ENCODE assay signal across 20 mouse cellular contexts in the genomic region with DNA sequence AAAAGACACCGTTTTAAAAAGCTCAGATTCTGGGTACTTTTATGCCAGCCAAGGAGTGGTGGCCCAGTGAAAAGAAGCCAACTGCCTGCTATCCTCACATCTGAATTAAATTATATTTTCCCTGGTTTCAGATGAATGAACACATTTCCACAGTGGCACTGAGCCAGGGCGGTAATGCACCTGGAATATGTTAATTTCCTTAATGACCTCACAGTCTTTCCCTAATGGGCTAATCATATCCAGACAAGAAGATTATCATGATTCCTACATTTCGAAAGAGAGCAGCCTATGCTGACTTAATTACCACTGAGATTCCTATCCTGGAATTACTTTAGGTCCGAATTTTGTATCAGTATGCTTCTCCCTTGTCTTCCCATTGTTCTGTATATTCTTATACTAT.
DNase-seq lines count a peak whose midpoint lies in the region; ATAC-seq and TF ChIP-seq lines count a peak whose summit lies in the region.
"Had no signal": no experiment of that assay in that cellular context is flagged by ENCODE, and none has a peak within 500 bp of the region (broad histone marks: within the 10 kb centered on the region; RNA-seq: fewer than 3 reads in every experiment).

No protein-coding gene starts in this region.

- H3K4me1 ChIP-seq in midbrain, embryonic 13.5 days (replicated peaks), result 0 out of 2 replicates have a peak, but pooled peaks cover 5% of the 10 kb centered on the region
- 0 out of 2 replicates have a peak, but pooled peaks cover 3% of the 10 kb centered on the region for H3K4me1 ChIP-seq in midbrain, embryonic 10.5 days
- peaks cover 34% of the 10 kb centered on the region for H3K4me1 ChIP-seq in embryonic facial prominence, embryonic 13.5 days
- H3K4me1 ChIP-seq in forebrain, embryonic 15.5 days, result peaks cover 7% of the 10 kb centered on the region
- peaks cover 4% of the 10 kb centered on the region; the same call in 1 of the 2 replicates for H3K4me1 ChIP-seq in midbrain, embryonic 15.5 days
- no peaks in the 10 kb centered on the region for H3K4me1 ChIP-seq in lung, postnatal 0 days (ENCODE audit: insufficient read depth, low read depth, low read length)

- no peak for TF ChIP-seq CTCF in lung, postnatal 0 days (IDR thresholded peaks at IDR 0.05)

- no peaks in the 10 kb centered on the region for H3K27me3 ChIP-seq in midbrain, embryonic 13.5 days
- H3K27me3 ChIP-seq in midbrain, embryonic 10.5 days (ENCODE audit: low read depth, poor library complexity, severe bottlenecking), result no peaks in the 10 kb centered on the region
- no peaks in the 10 kb centered on the region for H3K27me3 ChIP-seq in embryonic facial prominence, embryonic 13.5 days
- no peaks in the 10 kb centered on the region for H3K27me3 ChIP-seq in forebrain, embryonic 15.5 days
- H3K27me3 ChIP-seq in midbrain, embryonic 15.5 days (replicated peaks), result no peaks in the 10 kb centered on the region
- no peaks in the 10 kb centered on the region for H3K27me3 ChIP-seq in lung, postnatal 0 days (replicated peaks; ENCODE audit: insufficient read depth, low read length)
- H3K27me3 ChIP-seq: limb, embryonic 13.5 days; Patski had no signal

- H3K36me3 ChIP-seq in midbrain, embryonic 13.5 days, result no peaks in the 10 kb centered on the region
- H3K36me3 ChIP-seq in midbrain, embryonic 10.5 days, result no peaks in the 10 kb centered on the region
- no peaks in the 10 kb centered on the region for H3K36me3 ChIP-seq in embryonic facial prominence, embryonic 13.5 days
- H3K36me3 ChIP-seq in forebrain, embryonic 15.5 days, result no peaks in the 10 kb centered on the region
- H3K36me3 ChIP-seq in midbrain, embryonic 15.5 days (replicated peaks), result no peaks in the 10 kb centered on the region
- no peaks in the 10 kb centered on the region for H3K36me3 ChIP-seq in lung, postnatal 0 days (ENCODE audit: insufficient read depth, low read length)
- H3K36me3 ChIP-seq: limb, embryonic 13.5 days had no signal

- no peak overlapping the region for H3K9ac ChIP-seq in midbrain, embryonic 13.5 days (replicated peaks)
- no peak overlapping the region for H3K9ac ChIP-seq in embryonic facial prominence, embryonic 13.5 days
- H3K9ac ChIP-seq in forebrain, embryonic 15.5 days (replicated peaks), result no peak overlapping the region
- no peak overlapping the region for H3K9ac ChIP-seq in midbrain, embryonic 15.5 days
- H3K9ac ChIP-seq in lung, postnatal 0 days (replicated peaks; ENCODE audit: low read depth), result no peak overlapping the region
- H3K9ac ChIP-seq: limb, embryonic 13.5 days had no signal

- no peaks in the 10 kb centered on the region for H3K9me3 ChIP-seq in midbrain, embryonic 13.5 days
- H3K9me3 ChIP-seq in midbrain, embryonic 10.5 days (replicated peaks), result no peaks in the 10 kb centered on the region
- no peaks in the 10 kb centered on the region for H3K9me3 ChIP-seq in embryonic facial prominence, embryonic 13.5 days
- H3K9me3 ChIP-seq in forebrain, embryonic 15.5 days, result no peaks in the 10 kb centered on the region
- no peaks in the 10 kb centered on the region for H3K9me3 ChIP-seq in midbrain, embryonic 15.5 days
- H3K9me3 ChIP-seq in lung, postnatal 0 days (ENCODE audit: low read length), result no peaks in the 10 kb centered on the region
- H3K9me3 ChIP-seq: limb, embryonic 13.5 days had no signal

- TF ChIP-seq EP300 in lung, postnatal 0 days (IDR thresholded peaks at IDR 0.05), result no peak

- DNase-seq in midbrain, embryonic 10.5 days (ENCODE audit: low spot score), result no peak
- DNase-seq in thymus, postnatal 14 days, result no peak
- DNase-seq in adrenal gland, adult (ENCODE audit: inconsistent age in 2 of 2, low spot score in 1 of 2), result no peak
- no peak for DNase-seq in lung, postnatal 0 days (ENCODE audit: low spot score)
- DNase-seq: adrenal gland, postnatal 36 days; cerebellum, adult 9-10 months; gastrocnemius, adult 2 months; heart, adult 11 months; kidney, adult 2 months; kidney, postnatal 14 days; right cerebral cortex, postnatal 25 days; thymus, postnatal 36 days had no signal

- H3K27ac ChIP-seq in midbrain, embryonic 13.5 days, result no peak overlapping the region
- no peak overlapping the region for H3K27ac ChIP-seq in midbrain, embryonic 10.5 days (replicated peaks)
- H3K27ac ChIP-seq in embryonic facial prominence, embryonic 13.5 days, result peak overlapping the region; percentile 68
- H3K27ac ChIP-seq in forebrain, embryonic 15.5 days (replicated peaks), result no peak overlapping the region
- no peak overlapping the region for H3K27ac ChIP-seq in midbrain, embryonic 15.5 days
- no peak overlapping the region for H3K27ac ChIP-seq in lung, postnatal 0 days (ENCODE audit: low read length)
- H3K27ac ChIP-seq: gastrocnemius, adult 2 months; left cerebral cortex, adult 2 months; limb, embryonic 13.5 days had no signal

- ATAC-seq in midbrain, embryonic 13.5 days, result peak; percentile 43; the same call in 1 of the 2 replicates
- peak; percentile 20; the same call in 1 of the 2 replicates for ATAC-seq in embryonic facial prominence, embryonic 13.5 days (ENCODE audit: insufficient number of reproducible peaks, insufficient read depth, low FRiP score, low TSS enrichment, low read depth)
- ATAC-seq in forebrain, embryonic 15.5 days (replicated peaks), result peak; percentile 48; the same call in 1 of the 2 replicates
- ATAC-seq in midbrain, embryonic 15.5 days (replicated peaks), result peak; percentile 66; the same call in 1 of the 2 replicates
- ATAC-seq in lung, postnatal 0 days, result no peak
- ATAC-seq: activated CD4-positive, CD25-positive, alpha-beta regulatory T cell, adult 4 months; Patski had no signal

- H3K4me2 ChIP-seq in midbrain, embryonic 13.5 days (replicated peaks), result no peak overlapping the region
- no peak overlapping the region for H3K4me2 ChIP-seq in embryonic facial prominence, embryonic 13.5 days
- H3K4me2 ChIP-seq in forebrain, embryonic 15.5 days (replicated peaks), result no peak overlapping the region
- no peak overlapping the region for H3K4me2 ChIP-seq in midbrain, embryonic 15.5 days
- no peak overlapping the region for H3K4me2 ChIP-seq in lung, postnatal 0 days (replicated peaks; ENCODE audit: low read depth, low read length)
- H3K4me2 ChIP-seq: limb, embryonic 13.5 days had no signal

- 52% methylated on average over 4 of the region's 4 CpGs for WGBS in midbrain, embryonic 13.5 days
- 84% methylated on average over 4 of the region's 4 CpGs for WGBS in midbrain, embryonic 10.5 days
- 21% methylated on average over 4 of the region's 4 CpGs for WGBS in embryonic facial prominence, embryonic 13.5 days
- 23% methylated on average over 4 of the region's 4 CpGs for WGBS in forebrain, embryonic 15.5 days
- WGBS in midbrain, embryonic 15.5 days, result 50% methylated on average over 4 of the region's 4 CpGs
- 84% methylated on average over 4 of the region's 4 CpGs for WGBS in lung, postnatal 0 days

- H3K4me3 ChIP-seq in midbrain, embryonic 13.5 days (replicated peaks), result no peak overlapping the region
- no peak overlapping the region for H3K4me3 ChIP-seq in midbrain, embryonic 10.5 days
- H3K4me3 ChIP-seq in embryonic facial prominence, embryonic 13.5 days, result no peak overlapping the region
- no peak overlapping the region for H3K4me3 ChIP-seq in forebrain, embryonic 15.5 days
- H3K4me3 ChIP-seq in midbrain, embryonic 15.5 days, result no peak overlapping the region
- no peak overlapping the region for H3K4me3 ChIP-seq in lung, postnatal 0 days (ENCODE audit: low read depth, low read length)
- H3K4me3 ChIP-seq: gastrocnemius, adult 2 months; left cerebral cortex, adult 2 months; limb, embryonic 13.5 days had no signal
